Mouse (Mus musculus) frontal cortex, postnatal 36 days (tissue): Measurements from ENCODE around the gene Dcaf17.

ENCODE experiments used
- DNase-seq, 2 experiments: peaks; one replicate each; pipeline ENCODE4 v3.0.0; 2022; ENCODE audit warnings: low spot score in 2 of 2

Dcaf17 gene

DNA sequence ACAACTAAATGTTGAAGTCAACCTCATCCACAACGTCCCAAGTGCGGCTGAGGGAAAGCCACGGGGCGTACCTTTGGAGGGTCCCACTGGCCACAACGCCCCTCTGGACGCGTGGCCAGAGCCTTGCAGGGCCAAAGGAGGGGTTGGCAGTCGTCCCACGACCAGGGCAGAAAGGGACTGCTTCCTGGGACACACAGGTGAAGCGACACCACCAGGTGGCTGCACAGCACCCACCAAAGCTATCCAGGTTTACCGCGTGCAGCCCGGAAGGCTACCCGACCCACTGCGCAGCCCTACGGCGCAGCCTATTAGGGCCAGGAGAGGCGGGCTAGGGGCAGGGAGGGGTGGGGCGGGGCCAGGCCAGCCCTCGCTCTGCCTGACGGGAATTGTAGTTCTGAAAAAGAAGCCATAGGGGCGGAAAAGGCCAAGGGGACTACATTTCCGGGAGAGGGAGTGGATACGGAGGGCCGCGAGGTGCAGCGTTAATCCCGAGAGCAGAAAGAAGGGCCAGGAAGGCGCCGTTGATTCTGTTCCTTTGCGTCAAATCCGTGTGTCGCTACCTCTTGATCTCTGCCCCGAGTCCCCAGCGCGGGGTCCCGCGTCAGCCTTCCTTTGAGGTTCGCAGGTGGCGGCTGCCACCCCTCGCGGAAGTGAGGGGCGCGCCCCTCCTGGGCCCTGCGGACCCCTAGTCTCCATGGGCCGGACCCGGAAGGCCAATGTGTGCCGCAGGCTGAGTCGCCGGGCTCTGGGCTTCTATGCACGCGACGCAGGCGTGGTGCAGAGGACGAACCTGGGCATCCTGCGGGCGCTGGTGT is at the start of gene Dcaf17, which contains the start of gene Mettl8:
TSS of gene Dcaf17 (plus strand) at position 29 of the 815 bp plus-strand sequence.
TSS of gene Mettl8 (minus strand) at position 284 of the 815 bp plus-strand sequence.
- peak; percentile 84 to 87 for DNase-seq

DNA sequence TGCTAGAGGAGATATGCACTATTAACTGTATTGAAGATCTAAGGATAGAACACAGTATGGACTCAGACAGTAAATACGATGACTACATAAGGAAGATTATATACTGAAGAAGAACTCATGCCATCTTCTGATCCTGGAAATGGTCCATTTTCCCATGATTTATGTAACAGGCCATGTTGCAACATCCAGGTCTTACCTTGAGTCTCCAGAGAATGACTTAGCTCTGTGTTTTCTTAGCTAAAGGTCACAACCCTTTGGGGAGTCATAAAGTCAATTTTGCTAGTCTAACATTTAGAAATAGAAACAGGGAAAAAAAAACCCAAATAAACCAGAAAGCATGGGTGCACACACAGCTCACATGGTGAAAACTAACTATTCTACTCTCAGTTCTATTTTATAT is 43.3 kb upstream of the Dcaf17 start:
- no peak for DNase-seq

DNA sequence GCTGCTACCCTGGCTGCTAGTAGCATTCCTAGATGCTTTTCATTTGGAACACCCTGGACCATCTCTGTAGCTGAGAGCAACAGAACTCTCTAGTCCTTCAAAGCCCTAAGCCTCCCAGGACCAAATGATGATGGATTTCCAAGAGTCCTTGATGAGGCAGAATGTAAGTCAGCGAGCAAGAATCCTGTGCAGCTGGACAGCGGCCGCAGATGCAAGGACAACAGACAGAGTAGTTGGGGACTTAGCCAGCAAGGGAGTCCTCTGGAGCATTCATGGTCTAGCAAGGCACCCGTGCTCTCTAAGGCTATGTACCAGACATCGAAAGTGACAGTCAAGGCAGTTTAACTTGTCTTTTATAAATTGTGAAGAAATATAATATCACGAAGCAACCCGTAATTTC is 41.6 kb upstream of the Dcaf17 start:
- no peak for DNase-seq

DNA sequence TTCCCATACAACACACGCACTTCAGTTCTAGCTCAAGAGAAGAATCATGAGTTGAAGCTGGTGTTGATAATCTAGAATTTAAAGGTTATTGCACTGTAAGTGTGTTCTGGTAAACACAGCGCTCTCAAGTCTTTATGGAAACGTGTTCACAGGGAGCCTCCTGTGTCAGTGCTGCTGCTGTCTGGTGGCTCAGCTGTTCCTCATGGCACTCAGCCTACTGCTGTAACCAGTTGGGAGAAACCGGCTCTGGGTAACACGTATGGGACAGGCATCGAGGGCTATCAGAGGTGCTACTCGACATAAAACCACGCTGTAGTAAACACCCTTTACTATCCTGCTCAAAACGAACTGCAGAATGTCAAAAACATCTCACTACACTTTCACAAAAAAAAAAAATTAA is 35.9 kb upstream of the Dcaf17 start:
- DNase-seq: peak; percentile 31 to 45

DNA sequence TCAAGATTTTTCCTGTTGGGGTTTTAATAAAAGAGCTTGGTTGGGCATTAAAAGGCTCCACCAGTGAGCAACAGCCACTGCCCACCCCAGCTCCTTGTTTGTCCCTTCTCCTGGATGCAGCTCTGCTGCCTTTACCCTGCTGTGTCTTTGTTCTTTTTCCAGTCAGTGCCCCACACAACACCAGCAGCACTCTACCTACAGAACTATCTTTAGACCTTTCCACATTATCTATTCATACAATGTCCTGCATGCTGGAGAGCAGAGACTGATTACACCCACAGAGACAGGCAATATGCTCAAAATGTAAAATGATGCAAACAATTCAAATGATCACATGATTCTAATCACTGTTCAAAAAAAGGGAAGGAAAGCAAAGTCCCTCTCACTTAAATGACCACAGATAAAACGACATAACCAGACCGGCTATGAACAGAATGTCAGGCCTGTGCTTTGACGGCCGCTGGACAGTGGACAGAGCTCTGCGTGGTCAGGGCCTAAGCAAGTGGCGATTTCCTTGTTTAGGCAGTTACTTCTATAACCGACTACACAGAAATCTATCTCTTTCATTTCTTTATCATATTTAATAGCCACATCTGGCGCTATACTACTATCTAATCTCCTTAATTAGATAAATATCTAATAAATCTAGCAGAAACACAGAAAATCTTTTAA is 35.3 kb upstream of the Dcaf17 start:
- DNase-seq: peak in 1 of 2 experiments; percentile 20

DNA sequence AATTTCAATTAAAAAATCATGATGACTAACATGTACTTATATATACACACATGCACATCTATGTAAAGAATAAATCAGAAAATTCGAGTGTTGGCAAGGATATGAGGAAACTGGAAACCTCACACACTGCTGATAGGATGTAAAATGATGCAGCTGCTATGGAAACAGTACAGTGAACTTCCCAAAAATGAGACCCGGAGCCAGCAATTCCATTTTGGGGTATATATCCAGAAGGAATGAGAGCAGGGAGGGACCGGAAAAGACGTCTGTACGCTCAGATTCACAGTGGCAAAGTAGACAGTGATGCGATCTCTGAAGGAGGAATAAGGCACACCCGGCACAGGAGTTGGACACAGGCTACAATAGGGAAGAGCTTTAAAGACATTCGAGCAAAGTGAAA is 34.5 kb upstream of the Dcaf17 start:
- peak in 1 of 2 experiments; percentile 45 for DNase-seq

DNA sequence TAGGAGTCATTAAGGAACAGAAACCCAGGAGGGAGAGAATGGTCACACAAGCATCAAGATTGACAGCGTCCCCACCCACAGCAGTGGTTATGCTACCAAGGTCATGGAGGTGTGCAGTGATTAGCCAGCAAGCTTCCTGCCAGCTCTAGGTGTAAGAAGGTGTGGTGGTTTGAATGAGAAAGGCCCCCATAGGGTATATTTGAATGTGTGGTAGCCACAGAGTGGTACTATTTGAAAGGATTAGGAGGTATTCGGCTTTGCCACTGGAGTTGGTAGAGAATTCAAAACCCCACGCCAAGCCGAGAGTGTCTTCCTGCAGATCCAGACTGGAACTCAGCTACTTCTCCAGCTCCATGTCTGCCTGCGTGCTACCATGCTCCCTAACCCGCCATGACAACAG is 32.1 kb upstream of the Dcaf17 start:
- DNase-seq: no peak

DNA sequence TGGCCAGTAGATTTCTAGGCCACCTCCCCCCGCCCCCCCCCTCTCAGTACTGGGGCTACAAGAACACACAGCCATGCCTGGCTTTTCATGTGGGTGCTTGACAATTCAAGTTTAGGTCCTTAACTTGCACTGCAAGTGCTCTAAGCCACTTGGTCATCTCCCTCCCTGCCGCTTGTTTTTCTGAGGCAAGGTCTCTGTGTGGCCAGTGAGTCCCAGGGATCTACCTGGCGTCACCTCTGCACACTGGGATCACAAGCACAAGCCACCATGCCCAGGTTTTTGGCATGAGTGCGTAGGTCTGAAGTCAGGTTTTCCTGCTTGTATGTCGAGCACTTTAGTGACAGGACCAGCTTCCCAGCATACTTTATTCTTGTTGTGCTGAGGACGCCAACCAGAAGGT is 31.1 kb upstream of the Dcaf17 start:
- no peak for DNase-seq

DNA sequence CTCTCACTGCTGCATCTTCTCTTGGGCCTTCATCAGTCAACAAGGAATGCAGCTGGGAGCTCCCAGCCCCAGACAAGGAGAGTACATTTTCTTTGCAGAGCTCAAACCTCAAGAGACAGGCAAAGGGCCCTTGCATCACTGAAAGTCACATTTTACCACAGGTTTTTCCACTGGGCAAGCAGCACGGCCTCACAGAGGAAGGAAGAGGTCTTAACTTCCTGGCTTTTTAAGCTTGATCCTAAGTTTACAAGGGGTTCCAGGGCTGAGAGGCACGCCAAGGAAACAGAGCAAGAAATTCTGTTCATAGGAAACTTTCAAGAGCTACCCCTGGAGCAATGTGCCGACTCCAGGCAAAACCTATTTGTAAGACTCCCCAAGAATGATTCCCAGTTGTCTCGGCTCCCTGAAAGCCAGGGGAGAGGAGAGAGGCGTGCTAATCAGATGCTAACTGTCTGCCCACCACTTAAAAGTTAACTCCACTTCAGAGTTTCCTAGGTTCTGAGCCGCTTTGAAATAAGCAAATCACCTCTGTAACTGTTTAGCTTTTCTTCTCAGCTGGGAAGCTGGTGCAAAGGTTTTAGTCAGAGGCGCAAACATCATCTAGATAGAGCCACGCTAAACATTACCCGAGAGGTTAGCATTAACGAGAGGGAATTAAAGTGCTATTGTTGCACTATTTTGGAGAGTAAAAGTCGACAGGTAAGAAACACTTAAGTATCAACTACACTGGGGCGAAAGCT is 29.4 kb upstream of the Dcaf17 start:
- no peak for DNase-seq

DNA sequence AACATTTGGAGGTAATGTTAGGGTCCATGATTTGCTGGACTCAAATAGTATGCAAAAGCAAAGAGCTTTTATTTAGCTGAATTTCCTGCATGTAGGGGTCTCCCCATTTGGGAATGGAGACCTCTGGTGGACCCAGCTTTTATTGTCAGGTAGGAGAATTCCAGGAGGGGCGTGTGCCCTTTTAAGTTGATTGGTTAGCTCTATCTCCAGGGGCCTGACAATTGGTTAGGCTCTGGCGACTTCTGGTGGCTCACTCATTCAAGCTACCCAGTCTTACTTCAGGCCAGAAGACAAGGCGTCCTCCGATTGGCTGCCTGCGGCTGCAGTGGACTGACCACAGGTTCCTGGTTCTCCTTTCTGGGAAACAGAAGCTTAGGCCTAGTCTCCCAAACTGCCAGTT is 28.3 kb upstream of the Dcaf17 start:
- DNase-seq: no peak

DNA sequence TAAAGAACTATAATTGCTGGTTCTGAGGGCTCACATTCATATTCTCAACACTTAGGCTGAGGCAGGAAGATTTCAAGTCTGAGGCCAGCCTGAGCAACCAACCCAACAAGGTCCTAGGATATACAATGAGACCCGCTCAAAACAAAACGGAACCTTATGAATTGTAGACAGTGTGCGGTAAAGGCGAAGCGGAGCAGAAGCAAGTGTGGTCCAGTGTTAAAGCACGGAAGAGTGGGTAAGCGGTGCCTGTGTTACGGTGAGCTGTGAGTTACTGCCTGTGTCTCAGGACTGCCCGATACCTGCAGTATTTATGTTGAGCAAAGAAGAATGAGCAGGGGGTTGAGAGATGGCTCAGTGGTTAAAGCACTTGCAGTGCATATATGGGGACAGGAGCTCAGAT is 27.5 kb upstream of the Dcaf17 start:
- DNase-seq: no peak

DNA sequence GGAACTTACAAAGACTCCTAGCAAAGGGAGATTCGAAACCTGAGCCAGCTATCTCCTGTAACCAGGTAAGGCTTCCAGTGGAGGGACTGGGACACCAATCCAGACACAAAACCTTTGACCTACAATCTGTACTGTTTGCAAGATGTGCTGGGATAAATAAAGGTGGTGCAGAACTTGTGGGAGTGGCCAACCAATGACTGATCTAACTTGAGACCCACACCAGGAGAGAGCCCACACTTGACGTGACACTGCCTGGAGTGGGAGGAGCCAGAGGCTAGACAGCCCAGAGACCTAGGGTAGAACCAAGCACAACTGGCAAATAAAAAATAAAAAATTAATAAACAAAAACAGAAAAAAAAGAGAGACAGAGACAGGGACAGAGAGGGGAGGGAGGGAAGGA is 24.5 kb upstream of the Dcaf17 start:
- DNase-seq: no peak

DNA sequence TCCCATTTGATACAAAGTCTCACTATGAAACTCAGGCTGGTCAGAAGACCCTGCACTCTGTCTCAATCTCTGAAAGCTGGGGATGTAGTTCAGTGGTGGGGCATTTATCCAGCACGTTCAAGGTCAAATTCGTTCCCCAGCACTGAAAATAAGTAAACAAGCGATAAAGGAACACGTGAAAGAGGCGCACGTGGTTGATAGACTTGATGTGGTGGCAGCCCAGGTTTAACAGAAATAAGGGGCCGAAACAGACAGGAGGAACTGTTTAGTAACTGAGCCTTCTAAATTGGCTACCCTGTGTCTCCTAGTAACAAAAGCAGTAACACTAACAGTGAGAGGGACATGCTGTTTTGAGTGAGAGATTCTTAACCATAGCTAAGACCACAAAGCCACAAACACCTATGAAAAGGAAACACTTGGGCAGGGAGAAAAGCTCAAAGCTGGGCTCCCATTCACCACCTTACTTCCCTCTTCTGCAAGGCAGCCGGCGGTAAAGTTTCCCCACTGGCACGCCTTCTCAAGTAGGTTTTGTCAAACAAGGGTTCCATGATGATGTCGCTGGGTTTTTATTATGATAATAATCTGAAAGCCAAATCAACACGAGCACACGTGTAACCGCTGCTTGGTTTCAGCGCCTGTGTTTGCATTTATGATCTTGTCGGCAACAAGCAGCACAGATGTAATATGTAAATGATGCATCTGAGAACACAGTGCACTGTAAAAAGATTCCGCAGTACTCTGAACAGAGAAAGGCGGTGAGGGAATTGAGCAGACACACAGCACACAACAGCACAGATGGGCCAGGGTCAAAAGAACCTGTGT is 22.9 kb upstream of the Dcaf17 start:
- DNase-seq: no peak

DNA sequence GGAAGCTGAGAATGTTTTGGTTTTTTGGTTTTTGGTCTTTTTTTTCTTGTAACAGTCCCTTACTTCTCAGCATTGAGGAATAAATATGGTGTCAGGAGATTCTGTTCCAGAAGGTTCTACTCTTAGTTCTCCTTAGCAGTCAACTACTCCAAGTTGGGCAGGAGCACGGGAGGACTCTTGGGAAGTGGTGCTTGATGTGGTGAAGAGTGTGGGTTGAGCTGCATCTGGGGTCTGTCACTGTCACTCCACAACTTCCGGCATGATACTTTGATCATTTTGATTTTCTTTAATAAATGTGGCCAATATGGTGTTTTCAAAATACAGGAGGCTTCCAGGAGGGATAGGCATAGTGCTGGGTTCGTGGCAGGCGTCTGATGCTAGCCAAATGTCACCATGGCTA is 22.1 kb upstream of the Dcaf17 start:
- DNase-seq: no peak

DNA sequence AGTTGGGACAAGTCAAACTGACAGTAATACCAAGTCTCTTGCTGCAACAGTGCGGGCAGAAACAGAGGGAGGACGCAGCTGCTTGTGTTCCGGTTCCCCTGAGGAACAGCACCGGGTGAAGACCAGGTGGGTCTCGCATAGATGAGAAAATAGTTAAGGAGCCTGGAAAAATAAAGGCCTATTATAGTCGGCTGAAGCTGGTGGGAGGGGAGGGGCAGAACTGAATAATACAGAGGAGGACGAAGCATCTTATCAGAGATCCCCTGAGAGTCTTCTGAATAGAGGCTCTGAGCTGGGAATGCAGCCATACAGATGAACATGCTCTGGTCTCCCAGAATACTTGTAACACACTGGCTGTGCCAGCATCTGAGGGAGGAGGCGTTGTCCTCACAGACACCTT is 21.1 kb upstream of the Dcaf17 start:
- DNase-seq: no peak

DNA sequence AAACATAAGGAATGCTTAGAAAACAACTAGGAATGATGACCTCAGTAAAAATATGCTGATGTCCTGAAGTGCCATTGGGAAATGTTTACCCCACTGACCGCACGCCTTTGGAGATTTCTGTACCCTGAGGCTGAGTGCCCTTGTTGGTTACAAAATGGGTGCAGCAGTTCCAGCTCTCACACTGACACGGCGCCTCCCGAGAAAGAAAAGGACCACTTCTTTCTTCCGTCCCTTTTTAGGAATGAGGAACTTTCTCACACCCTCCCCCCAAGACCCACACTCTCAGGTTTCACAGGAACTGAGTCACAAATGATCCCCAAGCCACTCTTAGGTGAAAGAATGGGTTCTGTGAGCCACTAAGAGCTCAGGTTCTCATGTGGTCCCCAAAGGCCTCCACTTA is 17.7 kb upstream of the Dcaf17 start:
- no peak for DNase-seq

DNA sequence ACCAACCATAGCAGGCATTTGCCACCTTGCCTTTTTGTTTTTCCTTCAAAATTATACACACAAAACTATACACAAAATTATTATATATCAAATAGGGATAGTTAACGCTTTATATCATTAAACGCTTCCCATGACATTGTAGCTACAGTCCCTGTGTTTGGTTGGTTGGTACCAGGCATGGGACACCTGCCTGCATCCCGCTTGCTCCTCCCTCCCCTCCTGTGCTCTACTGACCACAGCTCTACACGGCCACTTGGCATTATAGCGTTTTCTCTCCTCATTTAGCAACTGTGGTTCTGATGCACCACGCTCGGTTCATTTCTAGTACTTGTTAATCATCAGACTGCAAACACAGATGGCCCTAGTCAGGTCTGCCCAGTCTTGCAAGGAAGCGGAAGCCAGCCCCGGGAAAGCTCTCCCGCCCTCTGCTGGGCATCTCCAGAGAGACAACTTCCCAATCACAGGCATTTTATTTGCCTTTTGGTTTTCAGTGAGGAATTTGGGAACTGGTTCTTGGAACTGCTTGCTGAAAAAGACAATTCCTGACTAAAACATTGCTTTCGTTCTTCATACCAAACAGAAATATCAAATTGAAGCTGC is 15.5 kb upstream of the Dcaf17 start:
- DNase-seq: peak; percentile 83 to 92

DNA sequence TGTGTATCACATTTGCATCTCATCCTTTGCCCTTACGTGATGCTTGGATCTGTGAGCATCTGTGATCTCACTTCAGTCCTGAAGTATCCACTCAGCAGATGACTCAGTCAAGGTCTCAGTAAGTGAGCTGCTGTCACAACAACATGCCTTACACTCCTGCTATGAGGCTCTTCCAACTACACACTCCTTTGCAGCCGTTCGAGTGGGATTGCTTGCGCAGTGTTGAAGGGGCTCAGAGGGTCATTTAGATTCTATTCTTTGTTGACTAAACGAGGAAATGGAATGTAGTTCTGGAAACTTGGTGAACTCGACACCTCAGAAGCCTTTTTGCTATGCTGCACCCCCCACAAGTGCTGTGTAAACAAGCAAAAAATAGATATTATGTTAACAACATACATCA is 9.0 kb upstream of the Dcaf17 start:
- DNase-seq: no peak

DNA sequence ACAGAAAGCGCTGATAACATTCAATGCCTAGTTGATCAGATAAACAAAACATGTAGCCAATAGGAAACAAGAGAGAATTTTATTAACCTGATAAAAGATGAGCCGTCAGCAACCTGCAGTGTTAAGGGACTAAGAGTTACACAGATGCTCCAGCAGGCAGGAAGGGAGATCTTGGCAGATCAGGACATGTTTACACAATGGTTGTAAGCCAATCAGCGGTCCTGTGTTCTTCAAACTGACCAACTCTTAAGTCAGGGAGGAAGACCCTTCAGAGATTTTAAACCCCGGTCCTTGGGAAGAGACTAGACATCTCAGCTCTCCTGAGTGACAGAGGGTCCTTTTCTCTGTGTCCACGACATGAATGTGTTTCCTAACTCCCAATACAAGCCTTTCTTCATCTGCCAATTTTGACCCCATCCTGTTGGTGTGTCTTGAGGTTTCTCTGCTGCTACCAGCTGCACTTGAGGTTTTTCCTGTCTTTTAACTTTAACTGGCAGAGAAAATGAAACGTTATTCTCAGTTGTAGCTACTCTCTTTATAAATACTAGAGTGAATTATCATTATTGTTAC is 8.3 kb upstream of the Dcaf17 start:
- no peak for DNase-seq

DNA sequence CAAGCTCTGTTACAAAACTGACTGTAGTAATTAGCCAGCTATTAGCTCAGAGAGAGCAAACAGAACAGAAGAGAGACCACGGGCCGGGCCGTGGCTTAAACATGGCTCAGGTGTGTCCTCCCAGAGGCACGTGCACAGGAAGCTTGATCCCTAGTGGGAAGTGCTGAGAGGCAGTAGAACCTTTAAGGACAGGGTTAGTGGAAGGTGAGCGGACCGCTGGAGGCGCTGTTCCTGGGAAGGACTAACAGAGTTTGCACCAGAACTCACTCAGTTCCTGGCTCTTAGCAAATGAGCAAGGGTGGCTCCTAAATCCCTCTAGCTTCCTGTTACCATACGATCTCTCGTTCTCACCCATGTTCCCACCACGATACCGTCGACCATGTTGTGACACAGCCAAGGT is 6.2 kb upstream of the Dcaf17 start:
- DNase-seq: no peak

DNA sequence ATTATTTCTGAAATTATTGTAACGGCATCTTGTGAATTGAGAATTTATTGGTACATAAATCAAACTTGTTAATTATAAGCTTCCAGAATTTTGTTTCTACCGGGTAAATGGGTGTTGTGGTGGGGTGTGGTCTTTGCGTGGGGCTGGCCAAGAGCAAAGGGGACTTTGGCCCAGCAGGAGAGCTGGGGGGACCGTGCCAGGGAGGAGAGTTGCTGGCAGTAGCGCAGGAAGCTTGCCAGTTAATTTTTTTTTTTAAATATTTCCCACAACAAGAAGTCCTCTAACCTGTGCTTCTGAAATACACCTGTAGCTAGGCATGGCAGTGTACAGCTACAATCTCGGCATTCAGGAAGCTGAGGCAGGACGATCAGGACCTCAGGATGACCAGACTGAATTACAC is 4.6 kb upstream of the Dcaf17 start:
- no peak for DNase-seq
